Mouse (Mus musculus): Measurements from ENCODE around the gene Cenph.
A peak's percentile ranks its signal among the peaks of the same experiment; 100 is the strongest.
"Not testable (repeated sequence)": the region's sequence is repeated elsewhere in the genome, so short reads cannot be mapped to it uniquely, and the experiment has no call there.

The Cenph gene

DNA sequence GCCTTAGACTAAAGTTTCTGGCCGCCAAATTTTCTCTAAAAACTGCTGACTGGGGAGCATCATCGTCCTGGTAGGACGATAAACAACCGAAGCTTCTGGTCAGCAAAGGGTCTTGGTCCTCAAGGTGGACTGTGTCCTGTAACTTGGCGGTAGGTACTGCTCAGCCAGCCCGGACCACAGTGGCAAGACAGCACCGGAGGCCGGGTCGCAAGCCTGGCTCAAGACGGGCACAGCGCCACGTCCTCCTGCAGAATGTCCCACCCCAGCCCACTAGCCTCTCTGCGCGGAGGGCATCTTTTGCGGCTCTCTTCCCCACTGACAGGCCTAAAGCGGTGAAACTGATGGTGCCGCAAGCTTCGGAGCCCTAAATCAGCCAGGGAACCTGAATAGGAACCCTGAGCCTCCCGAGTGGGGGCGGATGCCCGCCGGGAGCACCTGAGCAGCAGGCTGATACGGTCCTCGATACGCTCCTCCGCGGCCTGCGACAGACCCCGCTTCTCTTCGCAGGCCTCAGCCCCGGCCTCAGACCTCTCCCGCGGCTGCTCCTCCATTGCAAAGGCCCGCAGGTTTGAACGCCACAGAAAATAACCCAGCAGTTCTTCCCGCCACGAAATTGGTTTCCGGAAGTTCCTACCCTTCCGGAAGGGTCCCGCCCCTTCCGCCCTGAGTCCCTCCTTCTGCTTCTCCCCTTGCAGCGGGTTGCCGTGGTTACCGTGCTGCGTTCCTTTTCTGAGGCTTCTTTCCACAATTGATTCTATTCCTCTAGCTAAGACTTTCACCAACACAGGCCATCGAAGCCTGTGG, at the start of gene Cenph:
Gene Cenph (minus strand): TSS at position 648 of the 804 bp plus-strand sequence.
- peak; percentile 97 for DNase-seq (ENCODE audit: low read depth, low spot score)

DNA sequence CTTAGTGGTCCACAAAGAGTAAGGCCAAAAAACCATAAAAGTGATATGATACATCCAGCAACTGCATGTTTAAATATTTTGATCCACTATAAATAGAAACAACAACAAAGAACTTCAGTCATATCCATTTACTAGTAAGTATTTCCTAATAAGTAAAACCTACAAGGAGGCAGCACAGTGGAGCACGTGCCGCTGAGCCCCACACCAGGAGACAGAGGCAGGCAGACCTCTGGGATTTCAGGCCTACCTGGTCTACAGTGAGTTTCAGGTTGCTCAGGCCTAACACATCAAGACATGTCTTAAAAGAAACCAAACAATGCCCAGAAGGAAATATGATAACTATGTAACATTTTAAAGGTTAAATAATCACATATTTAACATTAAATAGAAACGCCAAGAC, 49.2 kb upstream of the Cenph start:
- no peak for DNase-seq (ENCODE audit: low read depth, low spot score)

DNA sequence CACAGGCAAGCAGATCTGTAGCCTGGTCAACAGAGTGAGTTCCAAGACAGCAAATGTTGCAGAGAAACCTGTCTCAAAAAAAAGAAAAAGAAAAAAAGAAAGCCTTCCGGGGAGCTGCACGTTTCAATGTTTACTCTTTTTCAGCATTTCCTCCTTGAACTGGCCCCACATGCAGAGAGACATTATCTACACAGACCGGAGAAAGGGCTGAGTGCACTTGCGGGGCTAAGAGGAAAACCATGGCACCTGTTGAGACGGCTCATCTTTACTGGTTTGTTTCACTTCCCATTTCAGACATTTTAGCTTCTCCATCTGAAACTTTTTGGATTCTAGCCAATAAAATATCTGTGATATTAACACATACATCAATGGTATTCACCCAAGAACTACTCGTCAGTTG, 48.6 kb upstream of the Cenph start:
- DNase-seq (ENCODE audit: low read depth, low spot score) = no peak

DNA sequence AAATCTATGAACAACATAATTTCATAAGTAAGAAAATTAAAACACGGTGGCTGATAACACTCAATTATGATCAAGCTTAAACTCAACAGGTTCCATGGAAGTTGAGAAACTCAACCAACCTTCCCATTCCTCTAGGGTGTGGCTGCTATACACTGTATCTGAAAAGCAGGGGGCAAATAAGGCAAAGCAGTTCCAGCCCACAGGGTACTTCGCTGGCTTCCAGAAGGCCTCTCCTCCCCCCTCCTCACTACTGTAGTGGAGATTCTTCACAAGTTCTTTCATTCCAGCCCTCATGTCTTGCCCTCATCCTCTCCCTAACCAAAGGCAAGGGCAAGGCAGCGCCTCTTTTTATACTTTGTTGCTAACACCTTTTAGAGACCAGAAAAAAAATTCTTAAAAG, 48.2 kb upstream of the Cenph start:
- DNase-seq (ENCODE audit: low read depth, low spot score) = no peak

DNA sequence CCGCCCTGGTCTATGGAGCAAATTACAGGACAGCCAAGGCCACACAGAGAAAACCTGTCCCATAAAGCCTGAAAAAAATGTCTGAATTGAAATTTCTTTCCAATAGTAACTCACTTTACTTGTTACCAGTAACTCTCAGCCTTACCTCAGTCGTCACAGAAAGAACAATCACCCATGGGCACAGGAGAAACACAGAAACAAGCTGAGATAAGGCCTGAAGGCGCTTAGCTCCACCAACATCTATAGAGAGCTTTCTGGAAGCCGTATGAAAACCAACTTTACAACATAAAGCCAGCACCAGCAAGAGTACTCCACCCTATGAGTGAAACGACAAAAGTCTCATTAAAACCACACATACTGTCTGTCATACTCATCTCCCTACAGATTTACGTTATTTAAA, 38.8 kb upstream of the Cenph start:
- DNase-seq (ENCODE audit: low read depth, low spot score) = no peak

DNA sequence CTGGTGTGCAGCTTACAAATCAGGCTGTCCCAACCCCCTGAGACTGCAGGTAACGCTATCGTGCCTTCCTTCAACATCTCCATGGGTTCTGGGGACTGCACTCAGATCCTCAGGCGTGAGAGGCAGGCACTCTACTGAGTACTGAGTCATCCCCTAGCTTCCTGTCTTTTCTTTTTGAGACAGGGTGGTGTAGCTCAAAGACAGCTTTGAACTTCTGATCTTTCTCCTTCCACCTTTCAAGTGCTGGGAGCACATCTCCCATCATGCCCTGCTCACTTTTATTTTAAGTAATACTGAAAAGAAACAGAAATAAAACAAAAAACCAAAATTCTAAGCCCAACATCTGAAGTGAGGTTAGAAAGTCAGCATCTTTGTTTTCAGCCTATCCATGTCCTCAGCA, 30.1 kb upstream of the Cenph start:
- no peak for DNase-seq (ENCODE audit: low read depth, low spot score)

DNA sequence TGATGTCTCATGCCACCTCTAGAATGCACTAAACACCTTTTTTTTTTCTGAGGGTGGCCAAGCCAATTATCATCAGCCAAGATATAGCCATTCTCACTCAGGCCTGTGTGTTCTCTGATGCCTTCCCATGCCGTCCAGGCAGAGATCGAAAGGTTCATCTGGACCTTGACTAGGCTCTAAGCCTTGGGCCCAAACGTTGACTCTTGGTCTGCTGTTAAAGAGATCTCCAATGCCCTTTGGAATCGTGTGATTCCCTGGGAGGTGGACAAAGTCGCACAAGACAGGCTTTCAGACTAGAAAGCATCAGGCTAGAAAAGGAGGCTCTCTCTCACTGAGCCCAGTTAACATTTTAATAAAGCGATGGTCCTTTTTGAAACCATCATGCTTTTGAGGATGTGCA, 21.5 kb upstream of the Cenph start:
- DNase-seq (ENCODE audit: low read depth, low spot score) = no peak

DNA sequence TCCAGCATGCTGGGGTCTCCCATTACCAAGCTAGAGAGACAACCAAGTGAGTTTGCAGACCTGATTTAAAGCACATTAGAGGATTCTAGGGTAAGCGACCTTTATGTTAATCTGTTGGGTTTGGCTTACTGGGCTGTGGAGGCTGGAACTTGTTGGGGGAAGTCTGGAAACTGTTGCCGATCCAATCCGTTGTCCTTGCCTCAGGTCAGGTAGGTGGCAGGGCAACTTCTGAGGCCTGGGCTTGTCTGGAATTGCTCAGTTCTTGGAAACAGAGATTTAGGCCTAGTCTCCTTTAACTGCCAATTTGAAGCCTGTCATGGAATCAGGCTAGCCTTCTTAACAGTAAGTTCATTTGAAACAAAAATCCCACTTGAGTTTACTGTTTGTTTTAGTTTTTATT, 13.4 kb upstream of the Cenph start:
- peak; percentile 51 for DNase-seq (ENCODE audit: low read depth, low spot score)

DNA sequence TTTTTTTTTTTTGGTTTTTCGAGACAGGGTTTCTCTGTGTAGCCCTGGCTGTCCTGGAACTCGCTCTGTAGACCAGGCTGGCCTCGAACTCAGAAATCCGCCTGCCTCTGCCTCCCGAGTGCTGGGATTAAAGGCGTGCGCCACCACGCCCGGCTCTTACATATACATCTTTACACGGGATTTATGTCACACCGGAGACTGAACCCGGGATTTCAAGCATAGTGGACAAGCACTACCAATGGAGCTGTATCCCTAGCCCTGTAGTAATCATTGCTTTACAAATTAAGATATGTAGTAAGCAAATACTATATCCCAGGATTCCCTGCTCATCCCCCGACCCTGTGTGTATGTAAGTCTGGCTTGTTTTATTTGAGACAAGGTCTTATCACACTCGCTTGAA, 12.4 kb upstream of the Cenph start:
- DNase-seq (ENCODE audit: low read depth, low spot score) = not testable (repeated sequence)

DNA sequence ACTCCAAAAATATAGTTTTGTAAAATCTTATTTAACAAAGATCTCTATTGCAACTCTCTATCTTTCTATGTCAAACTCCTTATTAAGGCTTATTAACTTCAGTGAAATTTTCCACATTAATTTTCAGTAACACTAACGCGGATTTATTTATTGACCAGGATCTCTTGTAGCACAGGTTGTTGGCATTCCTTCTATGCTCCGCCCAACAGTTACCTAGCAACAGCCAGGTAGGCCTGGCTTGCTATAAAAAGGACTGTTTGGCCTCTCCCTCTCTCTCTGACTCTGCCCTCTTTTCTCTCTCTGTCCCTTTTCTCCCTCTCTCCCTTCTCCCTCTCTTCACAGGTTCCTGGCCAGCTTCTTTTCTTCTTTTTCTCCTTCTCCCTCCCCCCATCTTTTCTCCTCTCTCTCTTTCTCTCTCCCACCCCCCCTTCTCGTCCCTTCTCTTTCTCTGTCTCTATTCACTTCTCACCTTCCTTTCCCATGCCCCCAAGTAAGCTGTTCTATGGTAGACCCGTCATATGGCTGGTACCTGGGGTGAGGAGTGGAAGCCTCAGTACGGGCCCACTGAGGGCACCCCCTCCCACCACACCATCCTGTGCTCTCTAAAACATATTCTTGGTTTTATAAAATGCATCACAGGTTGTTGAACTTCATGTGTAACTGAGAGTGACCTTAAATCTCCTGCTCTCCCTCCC, 11.8 kb upstream of the Cenph start:
- peak; percentile 63 for DNase-seq (ENCODE audit: low read depth, low spot score)

DNA sequence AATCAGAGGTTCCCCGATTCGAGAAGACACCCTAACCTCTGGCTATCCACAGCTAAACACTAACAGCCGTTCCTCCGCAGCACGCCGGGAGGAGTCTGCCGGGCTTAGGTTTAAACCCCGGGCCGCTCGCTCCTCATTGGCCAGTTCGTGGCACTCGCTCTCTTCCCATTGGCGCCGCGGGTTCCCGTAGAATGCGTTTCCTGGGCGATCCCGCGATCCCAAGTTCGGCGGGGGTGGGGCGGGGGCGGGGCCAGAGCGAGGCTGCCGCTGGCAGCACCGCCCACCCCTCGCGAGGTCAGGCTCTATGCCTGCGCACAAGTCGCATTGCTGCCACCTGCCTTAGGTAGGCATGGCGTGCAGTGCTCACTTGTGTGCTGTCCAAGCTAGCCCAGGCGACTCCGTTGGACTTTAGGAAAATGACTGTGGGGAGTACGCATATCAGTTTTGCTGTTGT, 10.7 kb upstream of the Cenph start, which contains the start of gene Ccnb1:
Gene Ccnb1 (minus strand): TSS at position 157 of the 454 bp plus-strand sequence.
- peak; percentile 99 for DNase-seq (ENCODE audit: low read depth, low spot score)

DNA sequence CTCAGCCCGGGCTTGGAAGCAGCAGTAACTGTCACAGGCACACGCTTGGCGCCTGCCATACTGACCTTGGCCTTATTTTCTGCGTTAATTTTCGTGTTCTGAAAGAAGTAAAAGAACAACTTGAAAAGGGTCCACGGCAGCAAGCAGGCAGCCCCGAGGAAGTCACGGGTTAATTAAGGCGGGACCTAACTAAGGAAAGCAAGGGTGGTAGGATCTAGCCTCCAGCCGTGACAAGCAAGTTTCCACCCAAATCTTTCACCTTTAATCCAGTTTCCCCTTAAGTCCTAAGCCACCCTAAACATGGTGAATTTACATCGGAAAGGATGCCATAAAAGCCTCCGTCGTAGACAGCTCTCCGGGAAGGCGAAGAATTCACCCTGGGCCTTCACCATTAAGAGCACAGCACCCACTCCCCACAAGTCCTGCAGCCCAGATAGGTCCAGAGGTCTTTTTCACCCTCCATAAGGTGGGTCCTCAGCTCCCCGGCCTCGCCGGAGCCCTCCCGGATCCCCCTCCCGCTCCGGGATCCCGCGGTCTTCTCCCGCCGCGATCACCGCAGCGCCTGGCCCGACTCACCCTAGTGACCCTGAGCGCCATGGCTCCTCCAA, 10.2 kb upstream of the Cenph start:
- peak; percentile 54 for DNase-seq (ENCODE audit: low read depth, low spot score)

DNA sequence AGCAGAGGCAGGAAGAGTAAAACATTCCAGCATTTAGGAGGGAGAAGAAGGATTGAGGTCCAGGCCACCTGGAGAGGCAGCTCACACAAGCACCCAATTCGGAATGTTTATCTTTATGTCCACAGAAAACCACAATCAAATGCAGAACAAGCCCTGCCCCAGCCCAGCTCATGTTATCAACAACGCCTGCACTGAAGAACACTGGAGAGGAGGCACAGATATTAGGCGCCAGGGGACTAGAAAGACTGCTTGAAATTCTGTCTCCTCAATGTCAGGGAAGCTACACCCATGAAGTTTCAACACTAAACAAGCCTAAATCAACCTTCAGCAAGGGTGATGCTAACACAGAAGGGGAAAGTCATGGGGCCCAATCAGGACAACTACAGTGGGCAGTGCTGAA, 1.8 kb upstream of the Cenph start:
- peak; percentile 18 for DNase-seq (ENCODE audit: low read depth, low spot score)

DNA sequence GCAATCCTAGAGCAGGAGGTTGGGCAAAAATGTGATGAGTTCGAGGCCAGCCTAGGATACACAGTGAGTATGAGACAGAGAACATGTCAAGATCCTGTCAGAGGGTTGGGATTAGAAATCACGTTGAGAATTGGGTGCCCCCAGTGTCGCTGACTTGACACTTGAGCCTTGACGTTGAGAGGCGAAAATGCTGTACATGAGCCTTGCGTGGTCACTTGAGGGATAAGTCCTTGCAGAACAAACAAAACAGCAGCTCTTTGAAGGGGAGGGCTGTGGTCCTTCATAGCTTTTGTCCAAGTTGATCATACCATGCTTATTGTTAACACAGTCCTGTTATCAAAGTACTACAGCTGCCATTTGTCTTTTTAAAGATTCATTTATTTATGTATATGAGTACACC, 1.0 kb upstream of the Cenph start:
- DNase-seq (ENCODE audit: low read depth, low spot score) = peak; percentile 35

DNA sequence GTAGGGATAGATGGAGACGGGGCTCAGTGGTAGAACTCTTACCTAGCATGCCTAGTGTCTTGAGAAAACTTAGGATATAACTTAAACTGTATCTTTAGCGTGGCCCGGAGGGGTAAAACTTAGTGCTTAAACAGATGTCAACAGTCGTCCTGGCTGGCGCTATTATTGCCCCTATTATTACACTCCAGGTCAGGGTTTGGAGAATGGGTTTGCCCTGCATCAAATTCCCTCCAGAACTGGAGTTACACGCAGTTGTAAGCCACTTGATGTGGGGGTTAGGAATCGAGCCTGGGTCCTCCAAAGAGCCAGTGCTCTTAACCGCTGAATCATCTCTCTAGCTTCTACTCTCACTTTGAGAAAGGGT, 339 bp upstream of the Cenph start:
- no peak for DNase-seq (ENCODE audit: low read depth, low spot score)

DNA sequence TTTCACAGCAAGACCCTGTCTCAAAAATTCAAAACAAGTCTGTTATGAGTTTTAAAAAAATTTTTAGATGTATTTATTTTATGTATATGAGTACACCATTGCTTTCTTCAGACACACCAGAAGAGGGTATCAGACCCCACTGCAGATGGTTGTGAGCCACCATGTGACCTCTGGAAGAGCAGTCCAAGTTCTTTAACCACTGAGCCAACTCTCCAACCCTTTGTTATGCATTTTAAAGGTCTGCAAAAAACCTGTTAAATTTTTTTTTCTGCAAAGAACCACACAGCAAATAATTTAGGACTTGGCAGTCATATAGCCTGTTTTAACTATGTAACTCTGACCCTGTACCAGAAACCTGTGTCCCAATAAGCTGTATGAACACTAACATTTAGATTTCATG, 995 bp downstream of the Cenph start:
- no peak for DNase-seq (ENCODE audit: low read depth, low spot score)

DNA sequence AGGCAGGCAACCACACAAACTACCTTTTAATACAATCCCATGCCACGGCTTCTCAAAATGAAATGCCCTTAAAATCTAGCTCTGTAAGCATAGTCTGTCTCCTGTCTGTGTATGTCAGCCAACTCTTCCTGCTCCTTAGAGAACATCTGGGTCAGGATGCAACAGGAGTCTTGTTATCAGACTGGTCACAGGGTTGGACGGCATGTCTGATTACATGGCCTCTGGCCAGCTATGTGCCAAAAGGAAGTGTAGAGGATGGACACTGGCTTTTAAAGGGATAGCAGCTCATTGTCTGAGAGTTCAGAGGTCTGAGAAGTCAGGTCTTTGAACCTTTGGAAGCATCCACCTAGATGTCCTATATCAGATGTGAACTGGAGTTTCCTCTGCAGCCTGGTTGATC, 20.4 kb downstream of the Cenph start:
- DNase-seq (ENCODE audit: low read depth, low spot score) = no peak

DNA sequence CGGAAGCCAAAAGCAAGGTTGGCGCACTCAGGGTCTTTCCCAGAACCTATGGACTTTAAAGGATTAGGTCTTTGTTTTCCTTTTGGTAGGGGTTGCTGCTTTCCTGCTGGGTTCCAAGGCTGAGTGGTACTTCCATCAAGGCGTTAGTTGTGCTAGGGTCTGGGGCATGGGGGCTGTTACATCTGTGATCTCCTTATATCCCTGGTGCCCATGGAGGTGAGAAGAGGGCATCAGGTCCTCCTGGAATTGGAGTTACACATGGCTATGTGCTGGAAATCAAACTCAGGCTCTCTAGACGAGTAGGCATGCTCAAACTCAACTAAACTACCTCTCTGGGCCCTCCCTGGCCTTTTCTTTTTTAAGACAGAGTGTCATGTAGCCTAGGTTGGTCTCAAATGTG, 21.5 kb downstream of the Cenph start:
- DNase-seq (ENCODE audit: low read depth, low spot score) = no peak

DNA sequence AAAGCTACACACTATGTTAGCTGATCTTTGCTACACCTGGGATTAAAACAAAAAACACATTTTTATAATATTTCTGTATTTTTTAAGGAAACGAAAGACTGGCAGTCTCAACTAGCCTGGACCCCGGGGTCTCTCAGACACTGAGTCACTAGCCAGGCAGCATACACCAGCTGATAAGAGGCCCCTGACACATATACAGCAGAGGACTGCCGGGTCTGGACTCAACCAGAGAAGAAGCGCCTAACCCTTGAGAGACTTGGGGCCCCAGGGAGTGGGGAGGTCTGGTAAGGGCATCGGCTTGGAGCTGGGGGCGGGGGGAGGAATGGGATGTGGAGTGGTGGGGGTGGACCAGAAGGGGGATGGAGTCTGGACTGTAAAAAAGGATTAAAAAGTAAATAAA, 22.7 kb downstream of the Cenph start:
- DNase-seq (ENCODE audit: low read depth, low spot score) = no peak

DNA sequence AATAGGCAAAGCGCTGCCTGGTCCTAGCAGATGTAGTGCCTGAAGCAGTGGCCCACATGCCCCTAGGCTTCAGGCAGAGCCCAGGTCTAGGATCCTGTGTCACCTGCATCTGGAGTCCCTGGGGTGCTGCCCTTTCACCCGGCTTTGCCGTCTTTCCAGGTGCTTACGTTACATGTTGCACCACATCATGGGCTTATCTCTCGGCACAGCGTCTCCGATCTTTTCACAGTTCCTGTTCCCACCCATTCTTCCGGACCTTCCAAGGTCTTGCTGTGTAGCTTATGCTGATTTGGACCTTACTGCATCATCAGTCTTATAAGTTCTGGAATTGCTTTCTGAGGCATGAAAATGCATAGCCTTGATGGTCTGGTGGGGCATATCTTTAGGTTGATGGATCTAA, 23.2 kb downstream of the Cenph start:
- DNase-seq (ENCODE audit: low read depth, low spot score) = no peak

DNA sequence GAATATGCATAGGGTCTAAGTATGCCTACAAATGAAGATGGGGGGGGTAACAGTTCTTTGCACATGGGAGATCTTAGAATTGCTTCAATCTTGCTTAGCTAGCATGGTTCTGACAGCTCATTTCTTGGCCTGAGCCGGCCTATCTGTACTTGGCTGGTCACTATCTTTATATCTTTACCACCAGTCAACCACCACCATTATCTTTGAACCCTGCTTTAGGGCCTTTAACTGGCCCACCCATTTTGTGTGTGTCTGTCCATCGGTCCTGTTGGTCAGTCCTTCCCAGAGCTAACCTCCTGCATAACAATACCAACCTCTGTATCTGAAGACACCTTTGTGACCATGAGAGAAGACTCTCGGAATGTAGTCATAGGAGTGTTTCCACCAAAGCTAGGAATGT, 24.3 kb downstream of the Cenph start:
- DNase-seq (ENCODE audit: low read depth, low spot score) = no peak

DNA sequence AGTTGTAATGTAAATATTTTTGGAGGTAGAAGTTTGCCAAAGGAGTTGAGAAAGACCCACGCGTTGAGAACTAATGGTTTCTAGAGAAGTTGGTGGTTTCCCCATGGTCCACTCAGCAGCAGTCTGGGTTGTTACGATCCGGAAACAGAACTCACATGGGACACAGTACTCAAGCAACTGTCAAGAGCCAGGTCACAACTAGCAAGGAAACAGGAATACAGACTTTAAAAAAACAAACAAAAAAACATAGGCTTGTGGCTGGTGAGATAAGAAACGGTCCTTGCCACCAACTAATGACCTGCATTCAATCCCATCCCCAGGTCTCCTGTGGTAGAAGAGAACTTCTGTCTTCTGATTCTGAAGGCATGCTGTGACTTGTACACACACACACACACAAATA, 24.9 kb downstream of the Cenph start:
- DNase-seq (ENCODE audit: low read depth, low spot score) = no peak

DNA sequence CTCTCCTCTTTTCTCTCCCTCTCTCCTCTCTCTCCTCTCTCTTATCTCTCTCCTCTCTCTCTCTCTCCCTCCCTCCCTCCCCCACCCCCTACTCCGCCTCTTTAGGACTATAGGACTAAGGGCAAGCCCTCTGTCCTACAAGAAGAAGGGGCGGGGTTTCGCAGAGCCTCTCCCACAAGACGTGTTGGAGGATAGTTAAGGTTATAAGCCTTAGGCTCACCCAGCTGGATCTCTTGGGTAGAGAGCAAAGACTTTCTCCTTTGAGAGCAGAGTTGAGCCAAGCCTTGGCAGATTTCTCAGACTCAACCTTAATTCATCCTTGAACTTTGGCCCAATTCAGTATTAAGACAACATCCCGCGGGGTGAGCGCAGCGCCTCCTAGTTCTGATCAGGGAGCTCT, 27.1 kb downstream of the Cenph start:
- DNase-seq (ENCODE audit: low read depth, low spot score) = peak; percentile 85

Measured in ZHBTc4 (cell line).